Mouse (Mus musculus) ES-E14 (cell line): ENCODE measurements at regions not wholly inside any gene's neighbourhood (a gene's known extent, or its start where the extent isn't known, plus 50 kb on each side); places are given as distances from the start of the nearest gene placed in this dataset.

ENCODE experiments used
- CHD2 ChIP-seq: IDR thresholded peaks from 2 replicates; pipeline ENCODE4 v1.6.1; 2014; ENCODE audit warnings: mild to moderate bottlenecking, low read depth, low read length, inconsistent platforms
- HCFC1 ChIP-seq: IDR thresholded peaks from 2 replicates; pipeline ENCODE4 v1.6.1; 2012; ENCODE audit warnings: low read length, inconsistent platforms, borderline replicate concordance; ENCODE audit not compliant: insufficient read depth
- MAFK ChIP-seq: IDR thresholded peaks from 2 replicates; pipeline ENCODE4 v1.6.1; 2014; ENCODE audit warnings: mild to moderate bottlenecking, low read depth, low read length, inconsistent platforms; ENCODE audit not compliant: insufficient read depth
- ZC3H11A ChIP-seq: IDR thresholded peaks from 2 replicates; pipeline ENCODE4 v1.6.1; 2012; ENCODE audit warnings: low read depth, mild to moderate bottlenecking, inconsistent platforms, low read length, borderline replicate concordance
- ZNF384 ChIP-seq: IDR thresholded peaks from 2 replicates; pipeline ENCODE4 v1.6.1; 2012; ENCODE audit warnings: low read depth, low read length, inconsistent platforms

DNA sequence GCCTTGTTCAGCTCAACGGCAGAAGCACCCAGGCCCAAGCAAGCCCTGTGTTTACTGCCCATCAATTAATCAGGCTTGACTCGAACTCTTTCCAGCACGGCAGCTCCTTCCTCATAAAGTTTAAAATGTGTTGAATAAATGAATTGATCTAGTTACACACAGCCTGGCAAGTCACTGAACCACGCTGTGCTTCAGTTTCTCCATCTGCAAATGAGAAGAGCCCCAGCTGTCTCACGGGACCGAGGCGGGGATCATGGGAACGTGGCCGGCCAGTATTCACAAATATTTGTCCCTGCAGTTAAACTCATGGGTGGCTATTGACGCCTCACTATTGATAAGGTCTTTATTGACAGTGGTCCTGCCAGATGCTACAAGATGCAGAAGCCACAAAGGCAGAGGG is 237.9 kb downstream of the Qk start:
- TF ChIP-seq ZC3H11A (no peak), CHD2 (no peak), MAFK (no peak), ZNF384 (no peak), HCFC1 (no peak)
